In the genomic region with DNA sequence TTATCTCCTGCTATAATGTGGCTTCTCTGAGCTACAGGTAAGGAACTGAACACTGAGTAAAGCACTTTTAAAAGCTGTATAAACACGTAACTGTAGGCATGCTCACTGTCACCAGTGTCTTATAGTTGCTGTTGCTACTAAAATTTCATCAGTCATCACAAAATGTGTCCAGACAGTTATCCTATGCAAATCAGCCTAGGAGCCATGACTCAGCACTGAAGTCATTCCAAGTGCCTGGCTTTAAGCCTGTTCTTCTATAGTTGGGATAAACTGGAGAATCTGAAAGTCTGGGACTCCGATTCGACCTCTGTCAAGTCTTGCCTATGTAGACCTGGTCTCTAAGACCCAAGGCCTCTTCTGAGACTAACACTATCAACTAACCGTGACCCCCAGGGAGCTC, we compare ENCODE assay signal across 13 mouse cellular contexts.
"Had no signal": no experiment of that assay in that cellular context is flagged by ENCODE, and none has a peak within 500 bp of the region (broad histone marks: within the 10 kb centered on the region; RNA-seq: fewer than 3 reads in every experiment).

No protein-coding gene starts in this region.

- H3K9me3 ChIP-seq: liver, embryonic 13.5 days had no signal

- H3K36me3 ChIP-seq: liver, embryonic 13.5 days had no signal

- DNase-seq: kidney, adult 18-20 months; kidney, adult 9 months; kidney, postnatal 14 days; kidney, postnatal 4 days; liver, embryonic 13.5 days; lung, adult 2 months; lung, postnatal 14 days; lung, postnatal 4 days; midbrain, embryonic 14.5 days; thymus, adult 2 months; thymus, postnatal 14 days; thymus, postnatal 4 days had no signal

- H3K27me3 ChIP-seq: liver, embryonic 13.5 days had no signal

- H3K4me1 ChIP-seq: liver, embryonic 13.5 days had no signal

- H3K27ac ChIP-seq: left cerebral cortex, adult 2 months; liver, embryonic 13.5 days had no signal

- H3K4me3 ChIP-seq: left cerebral cortex, adult 2 months; liver, embryonic 13.5 days had no signal
